Mouse (Mus musculus): ENCODE measurements around the gene Spon1.

GRCm38 (mm10) chr7:113877926-113878325 lies 112.1 kb downstream of the Spon1 start:
- TF ChIP-seq CTCF (IDR thresholded peaks at IDR 0.05; ENCODE audit: extremely low read depth, insufficient read depth, insufficient read length, insufficient replicate concordance) (no peak), POLR2A (IDR thresholded peaks at IDR 0.05; ENCODE audit: low read depth, low read length) (no peak)
